Mouse (Mus musculus): ENCODE data around the gene Nfix. TPM values are rescaled to one million over a fixed set of nuclear protein-coding genes. Genes with fewer than 3 reads are reported as not detected.
A peak's percentile ranks its signal among the peaks of the same experiment; 100 is the strongest.

Nfix gene
- polyA plus RNA-seq, 1 experiment = 82.8 TPM

DNA sequence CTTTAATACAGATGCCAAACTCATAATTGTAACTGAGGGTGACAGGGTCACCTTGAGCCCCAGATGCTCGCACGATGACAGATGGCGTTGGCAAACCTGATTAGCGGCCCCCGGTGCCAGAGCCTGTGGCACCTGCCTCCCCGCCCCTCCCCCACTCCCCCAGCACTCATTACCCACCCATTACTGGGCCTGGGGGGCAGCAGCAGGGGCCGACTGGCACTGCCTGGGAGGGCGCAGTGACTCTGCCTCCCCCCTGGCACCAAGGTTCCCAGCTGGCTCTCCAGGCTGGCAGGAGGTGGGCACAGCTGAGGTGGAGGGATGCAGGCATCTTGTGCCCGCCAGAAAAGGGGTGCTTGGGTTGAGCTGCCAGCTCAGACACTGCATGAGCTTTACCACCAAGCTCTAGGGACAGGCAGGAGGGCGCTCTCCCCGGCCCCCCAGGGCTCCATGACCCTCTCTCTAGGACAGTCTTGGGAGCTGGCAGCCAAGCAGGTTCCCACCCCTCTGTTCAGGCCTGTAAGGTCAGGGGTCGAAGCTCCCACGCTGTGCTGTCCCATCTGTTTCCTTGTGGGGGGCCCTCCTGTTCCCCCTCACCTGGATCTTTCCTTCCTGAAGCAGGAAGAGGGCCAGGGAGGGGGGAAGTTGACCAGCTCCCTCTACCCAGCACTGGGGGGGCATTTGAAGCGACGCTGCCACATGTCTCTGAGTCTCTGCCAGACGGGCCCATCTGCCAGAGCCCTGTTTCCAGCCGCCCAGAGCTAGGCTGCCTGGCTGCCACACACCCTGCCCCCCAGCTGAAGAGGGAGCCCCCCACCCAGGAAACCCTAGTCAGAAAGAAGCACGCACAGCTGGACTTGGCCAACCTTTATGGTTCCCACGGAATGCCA is 14.7 kb upstream of the Nfix start:
- no peak overlapping the region for H3K4me3 ChIP-seq (ENCODE audit: insufficient read depth, low read length)
- no peak overlapping the region for H3K27ac ChIP-seq (ENCODE audit: insufficient read depth, low read length)
- no peaks in the 10 kb centered on the region for H3K4me1 ChIP-seq (ENCODE audit: control insufficient read depth, insufficient read depth, low read length)
- TF ChIP-seq CTCF (IDR thresholded peaks at IDR 0.05; ENCODE audit: extremely low read depth, insufficient read depth, low read length) = no peak
- TF ChIP-seq POLR2A (IDR thresholded peaks at IDR 0.05; ENCODE audit: extremely low read depth, insufficient read depth, low read length) = no peak

DNA sequence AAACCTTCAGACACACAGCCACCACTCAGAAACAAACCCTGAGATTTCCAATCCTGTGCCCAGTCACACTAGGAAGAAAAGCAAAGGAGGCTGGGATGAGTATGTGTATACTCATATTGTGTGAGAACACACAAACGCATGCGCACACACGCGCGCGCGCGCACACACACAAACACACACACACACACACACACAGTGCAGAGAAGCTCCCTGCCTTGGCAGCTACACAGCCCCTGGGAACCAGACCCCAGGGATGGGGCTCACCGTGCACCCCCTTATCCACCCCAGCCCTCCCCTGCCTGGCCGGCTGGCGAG is 14.1 kb upstream of the Nfix start:
- Histone ChIP-seq H3K27ac (ENCODE audit: insufficient read depth, low read length) (no peak overlapping the region), H3K4me1 (ENCODE audit: control insufficient read depth, insufficient read depth, low read length) (no peaks in the 10 kb centered on the region), H3K4me3 (ENCODE audit: insufficient read depth, low read length) (no peak overlapping the region)
- TF ChIP-seq POLR2A (IDR thresholded peaks at IDR 0.05; ENCODE audit: extremely low read depth, insufficient read depth, low read length) (no peak), CTCF (IDR thresholded peaks at IDR 0.05; ENCODE audit: extremely low read depth, insufficient read depth, low read length) (no peak)

DNA sequence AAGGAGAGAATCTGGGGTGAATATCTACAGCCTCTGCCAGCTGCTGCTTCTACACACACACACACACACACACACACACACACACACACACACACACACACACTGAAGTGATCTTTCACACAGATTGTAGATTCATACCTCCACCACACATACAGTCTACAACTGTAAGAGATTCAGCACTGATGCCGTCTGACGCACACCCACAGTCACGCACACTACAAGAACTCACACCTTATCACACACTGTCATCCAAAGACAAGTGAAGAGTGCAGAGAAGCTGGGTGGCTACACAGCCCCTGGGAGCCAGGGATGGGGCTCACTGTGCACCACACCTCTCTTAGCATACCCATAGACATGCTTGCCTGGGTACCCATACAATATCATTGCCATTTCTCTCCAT is 13.7 kb upstream of the Nfix start:
- H3K4me1 ChIP-seq (ENCODE audit: control insufficient read depth, insufficient read depth, low read length) = no peaks in the 10 kb centered on the region
- no peak overlapping the region for H3K27ac ChIP-seq (ENCODE audit: insufficient read depth, low read length)
- TF ChIP-seq POLR2A (IDR thresholded peaks at IDR 0.05; ENCODE audit: extremely low read depth, insufficient read depth, low read length) = no peak
- TF ChIP-seq CTCF (IDR thresholded peaks at IDR 0.05; ENCODE audit: extremely low read depth, insufficient read depth, low read length) = no peak
- H3K4me3 ChIP-seq (ENCODE audit: insufficient read depth, low read length) = no peak overlapping the region

DNA sequence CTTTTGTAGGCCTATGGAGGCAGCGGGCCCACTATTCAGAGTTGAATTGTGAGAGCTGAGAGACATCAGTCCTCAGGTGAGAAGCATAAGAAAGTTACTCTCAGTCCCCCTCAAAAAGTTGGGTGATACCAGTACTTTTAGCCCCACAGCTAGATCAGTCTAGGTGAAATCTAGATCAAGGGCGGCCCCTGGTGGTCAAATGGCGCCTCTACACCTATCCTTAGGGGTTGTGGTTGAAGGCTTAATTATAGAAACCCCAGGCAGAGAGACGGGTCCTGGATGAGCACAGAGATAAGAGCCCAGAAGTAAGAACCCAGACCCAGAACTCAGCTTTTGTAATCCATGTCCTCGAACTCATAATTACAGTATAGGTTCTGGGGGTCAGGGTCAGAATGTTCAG is 12.9 kb upstream of the Nfix start:
- Histone ChIP-seq H3K4me3 (ENCODE audit: insufficient read depth, low read length) (no peak overlapping the region), H3K4me1 (ENCODE audit: control insufficient read depth, insufficient read depth, low read length) (no peaks in the 10 kb centered on the region), H3K27ac (ENCODE audit: insufficient read depth, low read length) (no peak overlapping the region)
- TF ChIP-seq CTCF (IDR thresholded peaks at IDR 0.05; ENCODE audit: extremely low read depth, insufficient read depth, low read length) (peak; percentile 88), POLR2A (IDR thresholded peaks at IDR 0.05; ENCODE audit: extremely low read depth, insufficient read depth, low read length) (no peak)

DNA sequence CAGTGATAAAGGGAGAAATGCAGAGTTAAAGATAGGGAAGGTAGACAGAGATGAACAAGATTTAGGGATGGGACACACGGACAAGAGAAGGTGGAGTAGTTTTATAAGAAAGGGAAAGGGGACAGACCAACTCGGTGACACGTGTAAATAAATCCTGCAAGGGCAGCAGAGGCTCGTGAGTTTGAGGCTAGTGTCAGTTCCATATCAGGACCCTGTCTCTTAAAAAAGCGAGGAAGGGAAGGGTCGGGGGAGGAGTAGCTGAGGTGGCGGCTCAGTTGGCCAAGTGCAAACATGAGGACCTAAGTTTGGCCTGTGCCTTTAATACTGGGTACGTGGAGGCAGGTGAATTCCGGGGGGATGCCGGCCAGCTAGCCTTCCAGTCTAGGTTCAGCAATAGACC is 11.2 kb upstream of the Nfix start:
- Histone ChIP-seq H3K4me1 (ENCODE audit: control insufficient read depth, insufficient read depth, low read length) (no peaks in the 10 kb centered on the region), H3K27ac (ENCODE audit: insufficient read depth, low read length) (no peak overlapping the region), H3K4me3 (ENCODE audit: insufficient read depth, low read length) (peak overlapping the region; percentile 32)
- no peak for TF ChIP-seq POLR2A (IDR thresholded peaks at IDR 0.05; ENCODE audit: extremely low read depth, insufficient read depth, low read length)
- no peak for TF ChIP-seq CTCF (IDR thresholded peaks at IDR 0.05; ENCODE audit: extremely low read depth, insufficient read depth, low read length)

DNA sequence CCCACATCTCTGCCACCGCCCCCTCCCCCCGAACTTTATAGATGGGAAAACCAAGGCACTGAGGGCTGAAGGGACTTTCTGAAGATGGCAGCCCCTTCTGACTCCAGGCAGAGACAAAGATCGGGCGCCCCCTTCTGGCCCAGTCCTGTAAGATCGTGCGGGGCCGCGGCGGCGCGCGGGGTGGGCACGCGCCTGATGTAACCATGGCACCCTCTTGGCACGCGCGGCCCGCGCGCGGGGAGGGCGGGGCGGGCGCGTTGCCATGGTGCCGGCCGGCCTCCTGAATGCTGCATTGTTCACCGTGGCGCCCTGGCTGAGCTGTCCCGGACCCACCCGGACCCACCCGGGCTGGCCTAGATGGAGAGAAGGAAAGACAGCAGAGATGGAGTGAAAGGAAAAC is 10.8 kb upstream of the Nfix start:
- peak; percentile 65 for TF ChIP-seq CTCF (IDR thresholded peaks at IDR 0.05; ENCODE audit: extremely low read depth, insufficient read depth, low read length)
- TF ChIP-seq POLR2A (IDR thresholded peaks at IDR 0.05; ENCODE audit: extremely low read depth, insufficient read depth, low read length) = no peak
- no peak overlapping the region for H3K27ac ChIP-seq (ENCODE audit: insufficient read depth, low read length)
- H3K4me3 ChIP-seq (ENCODE audit: insufficient read depth, low read length) = peak overlapping the region; percentile 32
- no peaks in the 10 kb centered on the region for H3K4me1 ChIP-seq (ENCODE audit: control insufficient read depth, insufficient read depth, low read length)

DNA sequence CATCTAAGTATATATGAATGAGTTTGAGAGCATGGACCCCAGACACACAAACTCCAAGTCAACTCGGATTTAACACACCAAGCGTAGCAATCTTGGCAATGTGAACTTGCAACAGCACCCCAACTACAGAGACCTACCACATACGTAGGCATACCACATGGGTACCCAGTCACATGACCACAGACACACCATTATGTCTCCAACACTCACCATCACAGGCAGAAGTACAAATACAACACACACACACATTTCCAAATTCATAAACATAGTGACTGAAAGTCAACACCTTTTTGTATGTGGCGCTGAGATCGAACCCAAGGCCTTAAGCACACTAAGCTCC is 9.8 kb upstream of the Nfix start:
- Histone ChIP-seq H3K27ac (ENCODE audit: insufficient read depth, low read length) (no peak overlapping the region), H3K4me3 (ENCODE audit: insufficient read depth, low read length) (no peak overlapping the region), H3K4me1 (ENCODE audit: control insufficient read depth, insufficient read depth, low read length) (no peaks in the 10 kb centered on the region)
- TF ChIP-seq POLR2A (IDR thresholded peaks at IDR 0.05; ENCODE audit: extremely low read depth, insufficient read depth, low read length) (no peak), CTCF (IDR thresholded peaks at IDR 0.05; ENCODE audit: extremely low read depth, insufficient read depth, low read length) (no peak)

DNA sequence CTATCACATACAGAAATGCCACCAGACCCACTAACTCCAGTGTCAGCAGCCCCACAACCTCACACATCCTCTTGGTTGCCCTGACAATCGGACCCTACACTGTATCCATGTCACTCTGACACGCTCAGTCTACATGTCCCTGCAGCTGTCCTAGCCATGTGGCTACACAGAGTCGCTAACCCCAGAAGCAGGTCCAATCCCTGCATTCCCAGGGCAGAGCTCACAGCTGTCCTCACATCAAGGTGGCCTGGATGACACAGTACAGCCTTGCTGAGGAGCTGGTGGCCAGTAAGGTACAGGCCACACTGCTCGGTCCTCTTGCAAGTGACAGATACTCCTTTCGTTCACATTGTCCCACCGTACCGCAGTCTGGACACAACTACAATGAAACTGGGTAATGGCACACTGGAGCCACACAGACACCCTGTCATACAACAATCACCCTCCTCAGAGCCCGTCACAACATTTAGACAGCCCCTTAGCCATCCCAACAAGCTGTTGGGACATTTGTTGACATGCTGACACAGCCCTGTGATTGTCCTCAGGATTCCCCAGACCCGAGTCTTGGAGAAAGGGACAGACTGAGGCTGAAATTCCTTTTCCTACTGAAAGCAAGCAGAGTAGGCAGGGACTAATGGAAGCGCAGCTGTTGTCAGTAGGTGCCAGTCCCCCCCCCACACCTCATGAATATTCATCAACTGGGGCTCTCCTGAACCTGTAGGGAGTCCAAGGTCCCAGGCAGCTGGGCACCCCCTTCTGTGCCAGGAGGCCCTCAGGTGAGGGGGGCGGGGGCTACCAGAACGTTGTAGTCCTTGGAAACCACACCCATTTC is 9.2 kb upstream of the Nfix start:
- no peak overlapping the region for H3K27ac ChIP-seq (ENCODE audit: insufficient read depth, low read length)
- no peak overlapping the region for H3K4me3 ChIP-seq (ENCODE audit: insufficient read depth, low read length)

DNA sequence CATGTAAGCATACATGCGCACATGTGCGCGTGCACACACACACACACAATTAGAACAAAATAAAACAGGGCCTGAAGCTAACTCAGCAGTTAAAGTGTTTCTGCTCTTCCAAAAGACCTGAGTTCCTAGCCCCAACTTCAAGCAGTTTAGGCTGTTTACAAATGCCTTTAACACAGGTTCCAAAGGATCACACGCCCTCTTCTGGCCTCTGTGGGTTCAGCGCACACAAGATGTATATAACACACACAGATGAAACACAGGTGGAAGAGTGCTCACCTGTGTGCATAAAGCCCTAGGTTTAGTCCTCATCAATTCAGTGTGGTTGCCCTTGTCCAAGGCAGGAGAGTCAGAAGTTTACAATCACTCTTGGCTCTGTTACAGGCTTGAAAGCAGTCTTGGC is 5.9 kb upstream of the Nfix start:
- H3K27ac ChIP-seq (ENCODE audit: insufficient read depth, low read length) = no peak overlapping the region
- H3K4me3 ChIP-seq (ENCODE audit: insufficient read depth, low read length) = no peak overlapping the region
- peaks cover 2% of the 10 kb centered on the region for H3K4me1 ChIP-seq (ENCODE audit: control insufficient read depth, insufficient read depth, low read length)
- TF ChIP-seq POLR2A (IDR thresholded peaks at IDR 0.05; ENCODE audit: extremely low read depth, insufficient read depth, low read length) = no peak
- TF ChIP-seq CTCF (IDR thresholded peaks at IDR 0.05; ENCODE audit: extremely low read depth, insufficient read depth, low read length) = no peak

More for the DNA sequence above, 9.2 kb upstream of the Nfix start:
- TF ChIP-seq POLR2A (IDR thresholded peaks at IDR 0.05; ENCODE audit: extremely low read depth, insufficient read depth, low read length) (no peak), CTCF (IDR thresholded peaks at IDR 0.05; ENCODE audit: extremely low read depth, insufficient read depth, low read length) (no peak)
- H3K4me1 ChIP-seq (ENCODE audit: control insufficient read depth, insufficient read depth, low read length) = no peaks in the 10 kb centered on the region

Data from cortical plate, adult 2 months (tissue).